In genomic region chr2:162548312-162548711, GRCm38 (mm10) we compare ENCODE assay signal across 20 mouse cellular contexts.
DNase-seq lines count a peak whose midpoint lies in the region; ATAC-seq and TF ChIP-seq lines count a peak whose summit lies in the region.
"Had no signal": no experiment of that assay in that cellular context is flagged by ENCODE, and none has a peak within 500 bp of the region (broad histone marks: within the 10 kb centered on the region; RNA-seq: fewer than 3 reads in every experiment).

No protein-coding gene starts in this region.

- no peaks in the 10 kb centered on the region for H3K36me3 ChIP-seq in lung, embryonic 14.5 days (ENCODE audit: insufficient read depth)
- H3K36me3 ChIP-seq: embryonic facial prominence, embryonic 12.5 days; G1E; liver, embryonic 15.5 days had no signal

- no peaks in the 10 kb centered on the region for H3K27me3 ChIP-seq in lung, embryonic 14.5 days (ENCODE audit: insufficient read depth, low read length)
- H3K27me3 ChIP-seq: embryonic facial prominence, embryonic 12.5 days; liver, embryonic 15.5 days; megakaryocyte, embryonic 14.5 days had no signal

- WGBS in lung, embryonic 14.5 days = 72% methylated on average over 8 of the region's 8 CpGs

- H3K9ac ChIP-seq in lung, embryonic 14.5 days = no peak overlapping the region
- H3K9ac ChIP-seq: embryonic facial prominence, embryonic 12.5 days; liver, embryonic 15.5 days had no signal

- no peak overlapping the region for H3K27ac ChIP-seq in lung, embryonic 14.5 days (ENCODE audit: low read depth)
- H3K27ac ChIP-seq: embryonic facial prominence, embryonic 12.5 days; gastrocnemius, adult 2 months; liver, embryonic 15.5 days had no signal

- no peak for ATAC-seq in lung, embryonic 14.5 days (ENCODE audit: insufficient read depth)
- ATAC-seq: CD4-positive, CD25-positive, alpha-beta regulatory T cell, adult 4 months; midbrain, embryonic 16.5 days had no signal

- intact Hi-C loops in gastrocnemius, postnatal 14 days (cut with DNase I; ENCODE audit: low total_unique reads) = no loop called here

- TF ChIP-seq CTCF in lung, embryonic 14.5 days (IDR thresholded peaks at IDR 0.05; ENCODE audit: low read depth) = no peak

- H3K9me3 ChIP-seq in lung, embryonic 14.5 days (ENCODE audit: low read depth, low read length) = no peaks in the 10 kb centered on the region
- H3K9me3 ChIP-seq: embryonic facial prominence, embryonic 12.5 days; liver, embryonic 15.5 days had no signal

- DNase-seq in cerebellum, postnatal 10 days = peak; percentile 32 to 56
- no peak for DNase-seq in cerebellum, postnatal 36 days
- DNase-seq in heart, adult 11 months = peak; percentile 37
- no peak for DNase-seq in heart, adult 8-10 months (ENCODE audit: low spot score)
- peak; percentile 17 for DNase-seq in lung, embryonic 14.5 days
- no peak for DNase-seq in lung, postnatal 14 days
- peak; percentile 59 for DNase-seq in Muller cell, postnatal 12 days (ENCODE audit: inconsistent ontology term)
- DNase-seq in gastrocnemius, postnatal 14 days = no peak
- DNase-seq: cerebellum, adult 11 months; gastrocnemius, adult 2 months; heart, adult 18-20 months; kidney, adult 9 months; kidney, postnatal 4 days; thymus, postnatal 36 days had no signal

- H3K4me1 ChIP-seq in lung, embryonic 14.5 days (ENCODE audit: insufficient read depth) = no peaks in the 10 kb centered on the region
- H3K4me1 ChIP-seq: embryonic facial prominence, embryonic 12.5 days; liver, embryonic 15.5 days; megakaryocyte, embryonic 14.5 days had no signal

- no peak overlapping the region for H3K4me3 ChIP-seq in lung, embryonic 14.5 days (ENCODE audit: low read depth, low read length)
- H3K4me3 ChIP-seq: embryonic facial prominence, embryonic 12.5 days; gastrocnemius, adult 2 months; liver, embryonic 15.5 days; megakaryocyte, embryonic 14.5 days had no signal

- no peak overlapping the region for H3K4me2 ChIP-seq in lung, embryonic 14.5 days
- H3K4me2 ChIP-seq: embryonic facial prominence, embryonic 12.5 days; liver, embryonic 15.5 days had no signal

Comparison
In these comparisons a context has a peak if more than half of its experiments do, and no peak if none do; other contexts are left out.
1. DNase-seq: peak in cerebellum, postnatal 10 days (2 of 2), heart, adult 11 months (single experiment), lung, embryonic 14.5 days (single experiment) and Muller cell, postnatal 12 days (single experiment); none in cerebellum, postnatal 36 days (0 of 2), heart, adult 8-10 months (single experiment), lung, postnatal 14 days (single experiment) and gastrocnemius, postnatal 14 days (single experiment).